Mouse (Mus musculus) testis, adult 2 months (tissue): ENCODE data around the gene Wnt16.

Experiments used
- CTCF ChIP-seq: fragments of 200-500 bp; IDR thresholded peaks from 2 replicates; pipeline ENCODE4 v1.5.1; 2012; ENCODE audit warnings: low read depth, mild to moderate bottlenecking, inconsistent platforms, low read length, moderate library complexity; ENCODE audit not compliant: control insufficient read depth, insufficient read depth, insufficient replicate concordance
- POLR2A ChIP-seq: fragments of 200-500 bp; IDR thresholded peaks from 2 replicates; pipeline ENCODE4 v1.6.1; 2012; ENCODE audit warnings: low read depth, mild to moderate bottlenecking, inconsistent platforms, low read length, moderate library complexity; ENCODE audit not compliant: control insufficient read depth

GRCm38 (mm10) chr6:22282405-22282804 is 5.6 kb upstream of the Wnt16 start:
- no peak for TF ChIP-seq POLR2A
- TF ChIP-seq CTCF = no peak
